9 mouse cellular contexts compared by ENCODE assay signal in the genomic region with DNA sequence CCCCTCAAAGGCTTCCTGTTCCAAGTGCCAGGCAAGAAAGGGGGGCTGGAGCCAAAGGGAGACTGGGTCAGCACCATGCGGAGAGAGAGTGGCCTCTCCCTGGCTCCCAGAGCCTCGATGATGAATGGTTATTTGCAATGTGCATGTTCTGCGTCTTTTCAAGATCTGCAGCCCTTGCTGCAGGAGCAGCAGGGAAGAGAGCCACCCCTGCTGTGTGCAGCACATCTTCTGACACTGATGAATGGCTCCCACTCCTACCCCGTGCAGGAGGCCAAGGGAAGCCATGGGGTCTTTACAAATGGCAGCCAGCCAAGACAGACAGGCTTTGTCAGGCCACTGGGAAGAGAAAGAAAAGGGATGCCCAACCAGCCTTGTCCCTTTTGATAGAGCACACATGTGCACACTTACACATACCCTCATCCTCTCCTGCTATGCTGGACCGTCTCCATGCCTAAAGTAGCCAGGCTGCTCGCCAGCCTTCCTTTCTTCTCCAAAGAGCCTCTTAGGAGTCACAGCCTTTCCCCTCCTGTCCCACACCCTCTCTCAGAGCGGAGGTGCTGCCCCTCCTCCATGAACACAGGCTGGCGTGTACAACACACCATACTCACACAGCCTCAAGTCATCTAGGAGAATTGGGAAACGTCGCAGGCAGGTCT.
DNase-seq lines count a peak whose midpoint lies in the region; ATAC-seq lines count a peak whose summit lies in the region.
"Had no signal": no experiment of that assay in that cellular context is flagged by ENCODE, and none has a peak within 500 bp of the region (broad histone marks: within the 10 kb centered on the region; RNA-seq: fewer than 3 reads in every experiment).

No protein-coding gene starts in this region.

- no peaks in the 10 kb centered on the region for H3K27me3 ChIP-seq in intestine, embryonic 14.5 days (replicated peaks; ENCODE audit: control insufficient read depth, insufficient read depth, low read length)
- no peaks in the 10 kb centered on the region for H3K27me3 ChIP-seq in neural tube, embryonic 11.5 days (ENCODE audit: control insufficient read depth, insufficient read depth, low read length)
- H3K27me3 ChIP-seq: liver, embryonic 13.5 days had no signal

- peaks cover 47% of the 10 kb centered on the region for H3K4me1 ChIP-seq in intestine, embryonic 14.5 days (replicated peaks; ENCODE audit: control insufficient read depth, insufficient read depth, low read length)
- peaks cover 43% of the 10 kb centered on the region for H3K4me1 ChIP-seq in neural tube, embryonic 11.5 days (ENCODE audit: control insufficient read depth, insufficient read depth, low read length)

- peak; percentile 76 for ATAC-seq in intestine, embryonic 14.5 days (replicated peaks; ENCODE audit: low FRiP score, low TSS enrichment, low read depth)
- peak; percentile 76 for ATAC-seq in neural tube, embryonic 11.5 days (ENCODE audit: insufficient read depth, low FRiP score, low TSS enrichment)

- peak overlapping the region; percentile 7; the same call in 1 of the 2 replicates for H3K4me2 ChIP-seq in intestine, embryonic 14.5 days (ENCODE audit: low read length)
- H3K4me2 ChIP-seq in neural tube, embryonic 11.5 days (ENCODE audit: low read depth) = peak overlapping the region; percentile 7; the same call in 1 of the 2 replicates
- H3K4me2 ChIP-seq: liver, embryonic 13.5 days had no signal

- H3K4me3 ChIP-seq in intestine, embryonic 14.5 days (ENCODE audit: low read depth, low read length) = no peak overlapping the region
- no peak overlapping the region for H3K4me3 ChIP-seq in neural tube, embryonic 11.5 days (ENCODE audit: low read depth, low read length)
- H3K4me3 ChIP-seq: liver, embryonic 13.5 days had no signal

- DNase-seq in adrenal gland, postnatal 10 days = peak; percentile 24
- DNase-seq in adrenal gland, postnatal 4 days (ENCODE audit: low spot score in 2 of 2) = no peak
- DNase-seq in right cerebral cortex, postnatal 4 days = peak; percentile 29
- no peak for DNase-seq in right cerebral cortex, postnatal 25 days
- DNase-seq in intestine, embryonic 14.5 days (ENCODE audit: low spot score) = peak; percentile 81
- DNase-seq in neural tube, embryonic 11.5 days (ENCODE audit: low spot score) = peak; percentile 83
- DNase-seq in B cell, adult 2 months = no peak
- no peak for DNase-seq in T-cell, adult 2 months (ENCODE audit: low spot score)
- DNase-seq: liver, embryonic 13.5 days had no signal

- H3K9me3 ChIP-seq in intestine, embryonic 14.5 days (ENCODE audit: control insufficient read depth, low read length) = no peaks in the 10 kb centered on the region
- H3K9me3 ChIP-seq in neural tube, embryonic 11.5 days (ENCODE audit: control insufficient read depth, low read length) = no peaks in the 10 kb centered on the region
- H3K9me3 ChIP-seq: liver, embryonic 13.5 days had no signal

- no peak overlapping the region for H3K9ac ChIP-seq in intestine, embryonic 14.5 days (ENCODE audit: low read length)
- peak overlapping the region; percentile 41 for H3K9ac ChIP-seq in neural tube, embryonic 11.5 days (ENCODE audit: low read length)

- H3K36me3 ChIP-seq in intestine, embryonic 14.5 days (ENCODE audit: control insufficient read depth, insufficient read depth, low read length) = no peaks in the 10 kb centered on the region
- H3K36me3 ChIP-seq in neural tube, embryonic 11.5 days (ENCODE audit: control insufficient read depth, insufficient read depth, low read length) = no peaks in the 10 kb centered on the region
- H3K36me3 ChIP-seq: liver, embryonic 13.5 days had no signal

- 27% methylated on average over 10 of the region's 10 CpGs for WGBS in intestine, embryonic 14.5 days
- 17% methylated on average over 10 of the region's 10 CpGs for WGBS in neural tube, embryonic 11.5 days

- H3K27ac ChIP-seq in intestine, embryonic 14.5 days (ENCODE audit: low read depth) = peak overlapping the region; percentile 92
- peak overlapping the region; percentile 95 for H3K27ac ChIP-seq in neural tube, embryonic 11.5 days (ENCODE audit: low read depth, low read length)
- H3K27ac ChIP-seq: liver, embryonic 13.5 days had no signal

Comparison
In these comparisons a context has a peak if more than half of its experiments do, and no peak if none do; other contexts are left out.
1. DNase-seq: peak in adrenal gland, postnatal 10 days (single experiment), right cerebral cortex, postnatal 4 days (single experiment), intestine, embryonic 14.5 days (single experiment) and neural tube, embryonic 11.5 days (single experiment); none in adrenal gland, postnatal 4 days (0 of 2), right cerebral cortex, postnatal 25 days (single experiment), B cell, adult 2 months (0 of 2) and T-cell, adult 2 months (single experiment).